Mouse (Mus musculus): ENCODE measurements around the gene Pkm. TPM values are rescaled to one million over a fixed set of nuclear protein-coding genes. Genes with fewer than 3 reads are reported as not detected.

The Pkm gene
- 23.4 and 33.4 TPM in 2 replicates for total RNA-seq (2014; rRNA removed)
- polyA plus RNA-seq (2012; rRNA removed), result 18.5 and 22.7 TPM in 2 replicates

DNA sequence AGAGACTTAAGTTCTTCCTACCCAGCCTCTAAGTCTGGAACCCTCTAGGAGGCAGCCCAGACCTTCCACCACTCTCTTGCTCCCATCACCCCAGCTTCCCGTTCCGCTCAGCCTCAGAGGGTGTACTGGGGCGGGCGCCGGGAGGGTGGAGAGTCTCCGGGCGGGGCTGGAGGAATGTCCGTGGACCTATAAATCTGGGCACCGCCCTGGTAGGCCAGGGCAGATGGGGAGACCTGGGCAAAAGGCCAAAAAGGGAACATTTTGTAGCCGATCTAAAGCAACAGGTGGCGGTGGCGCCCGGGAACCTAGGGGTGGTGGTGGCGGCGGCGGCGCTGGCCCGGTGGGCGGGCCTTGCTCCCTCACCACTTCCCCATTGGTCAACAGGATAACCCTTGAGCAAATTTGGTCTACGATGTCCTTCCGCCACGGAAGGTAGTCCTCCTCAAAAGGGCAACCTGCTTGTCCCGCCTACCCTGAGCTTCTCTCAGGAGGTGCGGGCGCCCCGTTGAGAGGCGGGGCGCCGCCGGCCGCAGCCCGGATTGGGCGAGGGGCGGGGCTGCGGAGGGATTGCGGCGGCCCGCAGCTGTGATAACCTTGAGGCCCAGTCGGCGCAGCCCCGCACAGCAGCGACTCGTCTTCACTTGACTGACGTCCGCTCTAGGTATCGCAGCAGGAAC, at the start of gene Pkm:
Pkm (plus strand) TSS at position 411 of the 677 bp plus-strand sequence.
- TF ChIP-seq CTCF (IDR thresholded peaks at IDR 0.05; ENCODE audit: low read depth, low read length), result 0 out of 2 replicates have a peak, but pooled peaks have one; percentile 0
- TF ChIP-seq POLR2A (IDR thresholded peaks at IDR 0.05; ENCODE audit: extremely low read depth, insufficient read depth, low read length), result 0 out of 2 replicates have a peak, but pooled peaks have one; percentile 56
- Histone ChIP-seq H3K27me3 (ENCODE audit: control insufficient read depth, insufficient read depth, low read length) (no peaks in the 10 kb centered on the region; the same call in 1 of the 2 replicates), H3K9ac (ENCODE audit: low read depth, low read length) (peak within 1 kb of the TSS; percentile 80), H3K36me3 (ENCODE audit: control insufficient read depth, insufficient read depth, low read length) (peaks cover 2% of the 10 kb centered on the region; the same call in 1 of the 2 replicates), H3K4me1 (ENCODE audit: control insufficient read depth, insufficient read depth, low read length) (0 out of 2 replicates have a peak, but pooled peaks cover 2% of the 10 kb centered on the region), H3K27ac (replicated peaks; ENCODE audit: insufficient read depth, low read depth, low read length) (peak within 1 kb of the TSS; percentile 84), H3K4me3 (ENCODE audit: insufficient read depth, low read depth, low read length) (peak within 1 kb of the TSS; percentile 93), H3K79me2 (ENCODE audit: control insufficient read depth, insufficient read depth, low read length) (no peaks in the 10 kb centered on the region)
- 3% methylated on average over 46 of the region's 46 CpGs for WGBS
- peak; percentile 90 for DNase-seq (ENCODE audit: extremely low read depth, low read depth, low spot score)

DNA sequence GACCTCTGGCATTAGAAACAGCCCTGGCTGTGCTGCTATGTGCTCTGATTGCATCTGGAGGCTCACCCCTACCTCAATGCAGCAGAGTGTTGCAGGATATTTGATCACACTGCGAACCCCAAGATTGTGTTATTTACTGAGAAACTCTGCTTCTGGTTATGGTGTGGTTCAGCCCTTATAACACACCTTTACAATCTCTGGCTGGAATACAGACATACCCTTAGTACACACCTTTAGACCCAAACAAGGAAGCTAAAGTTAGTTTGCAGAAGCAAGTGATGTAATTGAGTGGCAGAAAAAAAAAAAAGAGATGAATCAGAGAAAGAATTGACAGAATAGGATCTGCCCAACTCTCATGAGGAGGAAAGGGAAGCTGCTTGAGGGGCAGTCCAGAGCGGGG, 45.2 kb upstream of the Pkm start:
- DNase-seq (ENCODE audit: extremely low read depth, low read depth, low spot score), result no peak
- Histone ChIP-seq H3K27ac (replicated peaks; ENCODE audit: insufficient read depth, low read depth, low read length) (no peak overlapping the region), H3K27me3 (ENCODE audit: control insufficient read depth, insufficient read depth, low read length) (no peaks in the 10 kb centered on the region; the same call in 1 of the 2 replicates), H3K4me1 (ENCODE audit: control insufficient read depth, insufficient read depth, low read length) (no peaks in the 10 kb centered on the region), H3K4me3 (ENCODE audit: insufficient read depth, low read depth, low read length) (no peak overlapping the region), H3K9ac (ENCODE audit: low read depth, low read length) (no peak overlapping the region), H3K79me2 (ENCODE audit: control insufficient read depth, insufficient read depth, low read length) (no peaks in the 10 kb centered on the region), H3K36me3 (ENCODE audit: control insufficient read depth, insufficient read depth, low read length) (no peaks in the 10 kb centered on the region)
- TF ChIP-seq POLR2A (IDR thresholded peaks at IDR 0.05; ENCODE audit: extremely low read depth, insufficient read depth, low read length), result no peak
- no peak for TF ChIP-seq CTCF (IDR thresholded peaks at IDR 0.05; ENCODE audit: low read depth, low read length)
- 88% methylated on average over 2 of the region's 2 CpGs for WGBS

DNA sequence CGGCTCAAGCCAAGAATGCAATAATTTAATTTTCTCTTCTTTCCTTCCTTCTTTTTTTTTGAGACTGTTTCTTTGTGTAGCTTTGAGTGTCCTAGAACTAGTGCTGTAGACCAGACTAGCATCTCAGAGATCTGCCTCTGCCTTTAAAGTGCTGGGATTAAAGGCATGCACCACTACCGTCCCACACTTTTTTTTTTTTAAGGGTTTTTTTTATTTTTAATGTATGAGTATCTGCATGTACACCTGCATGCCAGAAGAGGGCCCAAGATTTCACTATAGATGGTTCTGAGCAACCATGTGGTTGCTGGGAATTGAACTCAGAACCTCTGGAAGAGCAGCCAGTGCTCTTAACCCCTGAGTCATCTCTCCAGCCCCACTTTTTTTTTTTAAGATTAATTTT, 40.4 kb upstream of the Pkm start:
- Histone ChIP-seq H3K79me2 (ENCODE audit: control insufficient read depth, insufficient read depth, low read length) (no peaks in the 10 kb centered on the region), H3K4me3 (ENCODE audit: insufficient read depth, low read depth, low read length) (no peak overlapping the region), H3K27ac (replicated peaks; ENCODE audit: insufficient read depth, low read depth, low read length) (no peak overlapping the region), H3K27me3 (ENCODE audit: control insufficient read depth, insufficient read depth, low read length) (no peaks in the 10 kb centered on the region), H3K36me3 (ENCODE audit: control insufficient read depth, insufficient read depth, low read length) (no peaks in the 10 kb centered on the region), H3K4me1 (ENCODE audit: control insufficient read depth, insufficient read depth, low read length) (no peaks in the 10 kb centered on the region), H3K9ac (ENCODE audit: low read depth, low read length) (no peak overlapping the region)
- 93% methylated on average over 2 of the region's 2 CpGs for WGBS
- no peak for TF ChIP-seq POLR2A (IDR thresholded peaks at IDR 0.05; ENCODE audit: extremely low read depth, insufficient read depth, low read length)
- TF ChIP-seq CTCF (IDR thresholded peaks at IDR 0.05; ENCODE audit: low read depth, low read length), result no peak
- DNase-seq (ENCODE audit: extremely low read depth, low read depth, low spot score), result no peak

DNA sequence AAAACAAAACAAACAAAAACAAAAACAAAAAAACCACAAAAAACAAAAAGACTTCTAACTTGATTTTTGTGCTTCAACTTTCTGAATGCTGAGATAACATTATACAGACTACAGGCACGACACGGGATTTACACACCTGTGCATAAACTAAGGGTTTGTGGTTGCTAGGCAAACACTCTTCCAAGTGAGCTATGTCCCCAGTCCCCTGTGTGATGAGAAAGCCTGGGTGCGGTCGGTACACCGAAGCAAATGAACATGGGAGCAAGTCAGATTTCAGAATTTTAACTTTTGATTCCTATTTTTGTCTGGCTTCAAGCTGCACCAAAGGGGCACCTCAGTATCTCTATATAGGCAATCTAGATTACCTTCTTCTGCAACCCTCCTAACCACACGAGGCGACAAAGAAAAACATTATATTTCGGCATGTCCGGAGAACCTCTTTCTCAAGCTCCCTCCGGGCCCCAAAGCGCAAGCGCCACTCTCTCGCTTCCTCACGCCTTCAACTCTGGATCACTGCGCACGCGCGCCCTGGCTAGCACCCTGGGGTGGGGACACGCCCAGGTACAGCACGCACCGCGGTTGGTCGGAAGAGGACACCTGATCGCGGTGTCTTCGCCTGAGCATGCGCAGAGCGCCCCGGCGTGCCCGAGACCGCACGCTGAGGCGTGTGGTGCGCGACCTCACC, 39.4 kb upstream of the Pkm start, which contains the start of gene Parp6:
Parp6 (plus strand) TSS at position 663 of the 685 bp plus-strand sequence.
- no peaks in the 10 kb centered on the region for H3K4me1 ChIP-seq (ENCODE audit: control insufficient read depth, insufficient read depth, low read length)
- H3K79me2 ChIP-seq (ENCODE audit: control insufficient read depth, insufficient read depth, low read length), result no peaks in the 10 kb centered on the region
- peak within 1 kb of the TSS; percentile 82 for H3K4me3 ChIP-seq (ENCODE audit: insufficient read depth, low read depth, low read length)
- no peaks in the 10 kb centered on the region for H3K36me3 ChIP-seq (ENCODE audit: control insufficient read depth, insufficient read depth, low read length)
- H3K27me3 ChIP-seq (ENCODE audit: control insufficient read depth, insufficient read depth, low read length), result no peaks in the 10 kb centered on the region
- 2% methylated on average over 36 of the region's 36 CpGs for WGBS
- TF ChIP-seq POLR2A (IDR thresholded peaks at IDR 0.05; ENCODE audit: extremely low read depth, insufficient read depth, low read length) (peak; percentile 70), CTCF (IDR thresholded peaks at IDR 0.05; ENCODE audit: low read depth, low read length) (no peak)
- peak within 1 kb of the TSS; percentile 32 for H3K27ac ChIP-seq (replicated peaks; ENCODE audit: insufficient read depth, low read depth, low read length)
- peak within 1 kb of the TSS; percentile 77 for H3K9ac ChIP-seq (ENCODE audit: low read depth, low read length)
- DNase-seq (ENCODE audit: extremely low read depth, low read depth, low spot score), result peak; percentile 92

- Histone ChIP-seq H3K27ac (replicated peaks; ENCODE audit: insufficient read depth, low read depth, low read length) (peak overlapping the region; percentile 32), H3K4me3 (ENCODE audit: insufficient read depth, low read depth, low read length) (peak overlapping the region; percentile 82), H3K79me2 (ENCODE audit: control insufficient read depth, insufficient read depth, low read length) (no peaks in the 10 kb centered on the region), H3K36me3 (ENCODE audit: control insufficient read depth, insufficient read depth, low read length) (peaks cover 2% of the 10 kb centered on the region), H3K4me1 (ENCODE audit: control insufficient read depth, insufficient read depth, low read length) (no peaks in the 10 kb centered on the region), H3K27me3 (ENCODE audit: control insufficient read depth, insufficient read depth, low read length) (no peaks in the 10 kb centered on the region), H3K9ac (ENCODE audit: low read depth, low read length) (peak overlapping the region; percentile 77)
- peak; percentile 34 for DNase-seq (ENCODE audit: extremely low read depth, low read depth, low spot score)
- TF ChIP-seq CTCF (IDR thresholded peaks at IDR 0.05; ENCODE audit: low read depth, low read length) (no peak), POLR2A (IDR thresholded peaks at IDR 0.05; ENCODE audit: extremely low read depth, insufficient read depth, low read length) (no peak)
- 1% methylated on average over 56 of the region's 58 CpGs for WGBS
Observed at GRCm38 (mm10) chr9:59617307-59617973, 38.7 kb upstream of the Pkm start.

All from liver, adult 2 months (tissue).